Mouse (Mus musculus) midbrain, postnatal 0 days (tissue): ENCODE measurements around the gene Fbxl17. TPM values are rescaled to one million over a fixed set of nuclear protein-coding genes. Genes with fewer than 3 reads are reported as not detected.

Source experiments
- ATAC-seq: fragments of 200-750 bp; cut with Nextera tagmentation; 2 replicates; pipeline ENCODE4 v1.8.0; 2017; ENCODE audit warnings: moderate number of reproducible peaks, mild to moderate bottlenecking, moderate TSS enrichment, moderate library complexity; ENCODE audit not compliant: low FRiP score
- DNase-seq: peaks from one replicate; pipeline ENCODE4 v3.0.0-alpha.2; 2015; ENCODE audit warnings: low spot score
- H3K27ac ChIP-seq: fragments of 300-500 bp; sonication (generic); 2 replicates; pipeline ENCODE4 v1.5.1; 2014; ENCODE audit warnings: low read depth, mild to moderate bottlenecking, low read length, mixed read lengths
- H3K27me3 ChIP-seq: fragments of 300-500 bp; sonication (generic); 2 replicates; pipeline ENCODE4 v1.6.1; 2014; ENCODE audit warnings: low read length, control low read depth, mixed read lengths; ENCODE audit not compliant: insufficient read depth
- H3K36me3 ChIP-seq: fragments of 300-500 bp; sonication (generic); 2 replicates; pipeline ENCODE4 v1.6.1; 2014; ENCODE audit warnings: low read length, control low read depth, mixed read lengths; ENCODE audit not compliant: insufficient read depth
- H3K4me1 ChIP-seq: fragments of 300-500 bp; sonication (generic); 2 replicates; pipeline ENCODE4 v1.6.1; 2014; ENCODE audit warnings: mild to moderate bottlenecking, control low read depth, antibody characterized with exemption, low read length, mixed read lengths; ENCODE audit not compliant: insufficient read depth
- H3K4me2 ChIP-seq: fragments of 300-500 bp; sonication (generic); 2 replicates; pipeline ENCODE4 v1.6.1; 2014; ENCODE audit warnings: low read depth, mild to moderate bottlenecking, low read length, mixed read lengths; ENCODE audit not compliant: poor library complexity, severe bottlenecking
- H3K4me3 ChIP-seq: fragments of 300-500 bp; sonication (generic); 2 replicates; pipeline ENCODE4 v1.5.1; 2014; ENCODE audit warnings: low read depth, mild to moderate bottlenecking, low read length, moderate library complexity
- H3K9ac ChIP-seq: fragments of 300-500 bp; sonication (generic); replicated peaks from 2 replicates; pipeline ENCODE4 v1.6.1; 2014; ENCODE audit warnings: mild to moderate bottlenecking, low read length, moderate library complexity, mixed read lengths; ENCODE audit not compliant: poor library complexity, severe bottlenecking
- H3K9me3 ChIP-seq: fragments of 300-500 bp; sonication (generic); 2 replicates; pipeline ENCODE4 v1.6.1; 2016; ENCODE audit warnings: low read length, control low read depth
- CTCF ChIP-seq: IDR thresholded peaks from 2 replicates; pipeline ENCODE4 v1.5.1; 2016; ENCODE audit warnings: antibody characterized with exemption, mild to moderate bottlenecking
- WGBS: fragments of 180-500 bp; shearing (Covaris S2); extraction: QIAGEN DNeasy Blood & Tissue Kit; methylation state at CpG from one replicate; pipeline ENCODE4 v1.1.7; 2014; 5-methylcytosine and 5-hydroxymethylcytosine counted together
- polyA plus RNA-seq: library from polyadenylated mRNA; unstranded; fragments of >200 nt; fragmentation: Nextera tagmentation; extraction: Ambion mirVana; gene quantifications from 2 replicates; pipeline ENCODE4 v1.2.1, GENCODE M21; 2015
- total RNA-seq: library from RNA; depleted of rRNA; stranded (reverse); fragments of >200 nt; gene quantifications from 2 replicates; pipeline ENCODE4 v1.2.3, GENCODE M21; 2014

The Fbxl17 gene
- total and polyA plus RNA-seq, 2 experiments from 2014 or later: 16.6 to 39.2 TPM

DNA sequence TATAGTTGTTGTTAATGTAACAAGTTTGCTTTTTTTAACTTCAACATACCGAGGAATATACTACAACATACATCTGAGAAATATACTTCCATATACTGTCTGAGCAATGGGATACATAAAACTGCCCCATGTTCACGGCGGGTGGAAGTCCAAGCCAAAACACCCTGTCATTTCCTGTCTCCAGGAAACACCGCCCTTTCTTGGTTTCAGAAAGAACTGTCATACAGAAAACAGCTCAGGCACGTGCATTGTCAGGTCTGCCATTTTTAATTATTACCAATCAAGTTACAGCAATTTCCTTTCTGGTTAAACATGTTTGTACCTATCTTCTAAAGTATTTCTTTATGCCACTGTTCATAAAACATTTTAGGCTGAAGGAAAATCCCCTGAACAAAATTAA lies 155.7 kb downstream of the Fbxl17 start:
- no peaks in the 10 kb centered on the region for H3K36me3 ChIP-seq
- 86% methylated on average over 5 of the region's 5 CpGs for WGBS
- no peaks in the 10 kb centered on the region for H3K4me1 ChIP-seq
- H3K27ac ChIP-seq: no peak overlapping the region
- H3K27me3 ChIP-seq: no peaks in the 10 kb centered on the region
- DNase-seq (no peak), ATAC-seq (no peak)
- no peak overlapping the region for H3K4me3 ChIP-seq
- TF ChIP-seq CTCF: no peak
- H3K9me3 ChIP-seq: no peaks in the 10 kb centered on the region
- no peak overlapping the region for H3K9ac ChIP-seq
- H3K4me2 ChIP-seq: no peak overlapping the region

DNA sequence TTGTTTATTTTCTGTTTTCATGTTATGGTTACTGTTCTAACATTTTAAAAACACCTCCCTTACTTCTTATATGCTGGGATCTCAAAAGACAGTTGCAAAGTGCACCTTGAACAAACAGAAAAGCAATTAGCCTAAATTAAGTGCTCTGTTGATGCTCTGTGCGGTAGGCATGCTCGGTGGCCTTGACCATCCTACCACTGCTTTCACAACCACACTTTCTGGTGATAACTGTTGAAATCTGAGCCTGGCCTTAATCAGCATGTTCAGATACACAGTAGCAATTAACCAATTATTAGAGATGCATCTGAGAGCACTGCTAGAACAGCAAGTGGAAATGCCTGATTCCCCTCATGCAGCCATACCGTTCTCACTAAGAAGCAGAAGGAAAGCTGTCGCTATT lies 156.7 kb downstream of the Fbxl17 start:
- Histone ChIP-seq H3K36me3 (no peaks in the 10 kb centered on the region), H3K4me3 (no peak overlapping the region), H3K27me3 (no peaks in the 10 kb centered on the region), H3K27ac (no peak overlapping the region), H3K4me1 (no peaks in the 10 kb centered on the region), H3K9ac (no peak overlapping the region), H3K4me2 (no peak overlapping the region), H3K9me3 (no peaks in the 10 kb centered on the region)
- WGBS: 82% methylated on average over 4 of the region's 4 CpGs
- ATAC-seq (no peak), DNase-seq (peak; percentile 24)
- TF ChIP-seq CTCF: no peak

DNA sequence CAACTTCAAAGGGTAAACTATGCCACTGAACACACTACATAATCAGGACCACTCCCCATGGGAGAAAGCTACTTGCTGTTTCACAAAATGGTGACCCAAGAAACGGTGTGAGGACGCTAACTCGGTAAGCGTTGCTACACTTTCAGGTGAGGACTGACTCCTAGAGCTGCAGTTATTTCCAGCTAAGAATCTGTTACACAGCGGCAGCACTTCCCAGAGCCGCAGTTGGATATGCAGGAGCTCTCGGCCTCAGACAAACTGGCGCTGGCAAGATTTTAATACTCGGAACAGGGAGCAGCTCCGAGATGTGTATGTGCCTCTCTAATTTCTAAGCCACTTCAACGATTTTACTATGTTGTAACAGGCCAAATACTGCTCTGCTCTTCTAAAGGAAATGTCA lies 157.4 kb downstream of the Fbxl17 start:
- ATAC-seq (no peak), DNase-seq (no peak)
- no peaks in the 10 kb centered on the region for H3K9me3 ChIP-seq
- no peaks in the 10 kb centered on the region for H3K36me3 ChIP-seq
- no peak overlapping the region for H3K27ac ChIP-seq
- TF ChIP-seq CTCF: no peak
- H3K4me2 ChIP-seq: no peak overlapping the region
- no peak overlapping the region for H3K9ac ChIP-seq
- no peaks in the 10 kb centered on the region for H3K27me3 ChIP-seq
- no peaks in the 10 kb centered on the region for H3K4me1 ChIP-seq
- WGBS: 81% methylated on average over 11 of the region's 11 CpGs
- no peak overlapping the region for H3K4me3 ChIP-seq

DNA sequence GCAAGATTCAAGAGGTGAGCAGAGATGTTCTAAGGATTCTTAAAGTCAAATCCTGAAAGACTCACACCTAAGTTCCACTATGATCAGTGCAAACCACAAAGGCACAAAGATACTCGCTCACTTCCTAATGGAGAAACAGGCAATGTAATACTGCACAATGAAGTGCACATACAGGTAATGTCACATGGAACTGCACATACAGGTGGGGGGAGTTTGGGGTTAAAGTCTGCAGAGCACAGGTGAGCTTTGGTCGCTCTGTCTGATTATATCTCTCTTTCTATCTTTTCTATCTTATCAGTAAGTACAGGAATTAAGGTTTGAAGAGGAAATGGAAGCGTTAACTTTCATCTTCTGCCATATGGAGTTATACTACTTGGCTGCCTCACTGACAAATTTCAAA lies 158.6 kb downstream of the Fbxl17 start:
- 93% methylated on average over 3 of the region's 3 CpGs for WGBS
- no peak overlapping the region for H3K4me3 ChIP-seq
- no peak overlapping the region for H3K27ac ChIP-seq
- no peaks in the 10 kb centered on the region for H3K36me3 ChIP-seq
- H3K4me2 ChIP-seq: no peak overlapping the region
- ATAC-seq: no peak
- no peak overlapping the region for H3K9ac ChIP-seq
- no peak for DNase-seq
- no peaks in the 10 kb centered on the region for H3K9me3 ChIP-seq
- TF ChIP-seq CTCF: no peak
- no peaks in the 10 kb centered on the region for H3K27me3 ChIP-seq
- no peaks in the 10 kb centered on the region for H3K4me1 ChIP-seq

DNA sequence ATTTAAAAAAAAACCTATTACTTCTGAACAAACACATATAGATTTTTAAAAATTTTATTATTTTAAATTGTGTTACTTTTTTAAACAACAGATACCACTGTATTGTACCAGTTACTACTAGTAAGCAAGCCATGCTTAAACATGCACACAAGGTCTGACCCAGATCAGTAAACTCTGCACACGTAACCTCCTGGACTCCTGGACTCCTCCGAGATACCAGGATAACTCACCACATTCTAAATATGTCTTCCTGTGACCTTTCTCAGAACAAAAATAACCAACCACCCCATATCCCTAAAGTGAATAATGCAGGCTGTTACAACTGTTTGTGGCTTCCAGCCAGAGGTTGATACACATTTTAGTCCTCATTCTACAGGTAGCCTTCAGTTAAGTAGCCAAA lies 170.9 kb downstream of the Fbxl17 start:
- H3K4me3 ChIP-seq: no peak overlapping the region
- TF ChIP-seq CTCF: no peak
- no peak for DNase-seq
- H3K27ac ChIP-seq: no peak overlapping the region
- WGBS: 88% methylated on average over 2 of the region's 2 CpGs
- H3K9me3 ChIP-seq: no peaks in the 10 kb centered on the region
- H3K4me2 ChIP-seq: no peak overlapping the region
- no peaks in the 10 kb centered on the region for H3K36me3 ChIP-seq
- H3K4me1 ChIP-seq: no peaks in the 10 kb centered on the region
- no peak for ATAC-seq
- H3K27me3 ChIP-seq: no peaks in the 10 kb centered on the region
- no peak overlapping the region for H3K9ac ChIP-seq

DNA sequence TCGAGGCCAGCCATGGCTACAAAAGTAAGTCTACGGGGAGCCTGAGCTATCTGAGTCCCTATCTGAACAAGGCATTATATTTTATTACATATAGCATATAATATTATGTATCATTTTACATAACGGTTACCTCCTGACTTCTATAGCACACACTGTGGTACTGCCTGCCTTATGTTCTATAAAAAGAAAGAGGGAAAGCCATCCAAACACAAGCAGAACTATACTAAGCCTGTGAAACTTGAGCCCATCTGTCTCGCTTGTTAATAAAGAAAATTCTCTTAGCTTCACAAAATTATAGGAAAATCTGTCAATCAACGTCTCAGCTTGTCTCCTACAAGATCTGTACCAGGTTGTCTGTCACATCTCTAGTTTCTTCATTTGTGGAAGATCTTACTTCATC lies 173.6 kb downstream of the Fbxl17 start:
- Histone ChIP-seq H3K4me1 (no peaks in the 10 kb centered on the region), H3K4me3 (no peak overlapping the region), H3K4me2 (no peak overlapping the region), H3K9ac (no peak overlapping the region), H3K27ac (no peak overlapping the region), H3K36me3 (no peaks in the 10 kb centered on the region), H3K27me3 (no peaks in the 10 kb centered on the region), H3K9me3 (no peaks in the 10 kb centered on the region)
- no peak for DNase-seq
- TF ChIP-seq CTCF: no peak
- 92% methylated on average over 5 of the region's 5 CpGs for WGBS
- ATAC-seq: no peak

DNA sequence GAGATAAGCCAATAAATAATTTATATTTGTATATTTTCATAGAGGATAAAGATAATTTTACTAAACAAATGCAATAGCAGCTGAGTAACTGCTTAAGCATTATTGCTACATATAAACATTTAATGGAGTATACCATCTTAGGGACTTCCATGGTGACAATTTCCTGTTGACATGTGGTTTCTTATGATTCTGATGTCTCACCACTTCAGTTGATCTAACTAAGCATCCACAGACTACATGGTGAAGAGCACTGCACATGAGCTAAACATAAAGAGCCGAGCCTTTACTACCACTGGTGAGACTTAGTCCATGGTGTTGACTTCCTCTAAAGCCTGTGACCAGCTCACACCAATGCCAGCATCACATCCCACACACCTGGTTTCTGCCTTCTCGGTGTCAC lies 175.1 kb downstream of the Fbxl17 start:
- ATAC-seq (no peak), DNase-seq (no peak)
- TF ChIP-seq CTCF: no peak
- Histone ChIP-seq H3K36me3 (no peaks in the 10 kb centered on the region), H3K9me3 (no peaks in the 10 kb centered on the region), H3K4me2 (no peak overlapping the region), H3K9ac (no peak overlapping the region), H3K27me3 (no peaks in the 10 kb centered on the region), H3K4me1 (no peaks in the 10 kb centered on the region), H3K4me3 (no peak overlapping the region), H3K27ac (no peak overlapping the region)
- 94% methylated on average over 2 of the region's 2 CpGs for whole genome bisulfite sequencing
